Mouse (Mus musculus): Measurements from ENCODE around the gene Exosc5. TPM values are rescaled to one million over a fixed set of nuclear protein-coding genes. Genes with fewer than 3 reads are reported as not detected.

The Exosc5 gene
- polyA plus RNA-seq, 1 experiment from 2014 or later: 63.8 TPM

DNA sequence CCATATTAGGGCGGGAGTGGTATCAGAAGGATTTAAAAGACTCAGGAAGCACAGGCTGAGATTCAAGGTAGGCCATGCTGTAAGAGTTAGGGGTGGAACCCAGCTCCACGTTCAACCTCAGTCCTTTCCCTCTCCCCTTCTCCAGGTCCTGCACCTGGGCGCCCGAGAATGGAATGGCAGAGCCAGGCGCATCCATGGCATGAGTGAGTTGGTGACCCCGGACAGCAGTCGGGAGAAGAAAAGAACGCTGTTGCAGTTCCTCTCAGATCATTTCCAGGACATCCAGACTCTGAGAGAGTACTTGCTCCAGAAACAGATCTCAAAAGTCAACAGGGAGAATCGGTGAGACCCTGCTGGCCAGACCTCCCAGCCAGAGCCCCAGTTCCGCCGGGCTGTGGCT, 38.2 kb upstream of the Exosc5 start:
- no peak overlapping the region for H3K4me2 ChIP-seq (replicated peaks; ENCODE audit: low read depth)
- H3K27ac ChIP-seq (replicated peaks): no peak overlapping the region
- 92% methylated on average over 11 of the region's 11 CpGs for WGBS
- no peak overlapping the region for H3K9ac ChIP-seq (ENCODE audit: low read length)
- TF ChIP-seq CTCF (IDR thresholded peaks at IDR 0.05; ENCODE audit: low read depth): no peak
- DNase-seq (ENCODE audit: low spot score): no peak
- H3K36me3 ChIP-seq (ENCODE audit: control insufficient read depth, insufficient read depth, low read length): no peaks in the 10 kb centered on the region; the same call in 1 of the 2 replicates
- no peaks in the 10 kb centered on the region for H3K9me3 ChIP-seq (ENCODE audit: control insufficient read depth, low read length)
- ATAC-seq (ENCODE audit: low FRiP score, low TSS enrichment): no peak
- H3K4me1 ChIP-seq (replicated peaks; ENCODE audit: control insufficient read depth, insufficient read depth): no peaks in the 10 kb centered on the region
- H3K4me3 ChIP-seq (ENCODE audit: low read depth, low read length): no peak overlapping the region
- H3K27me3 ChIP-seq (ENCODE audit: control insufficient read depth, insufficient read depth, low read length): no peaks in the 10 kb centered on the region

DNA sequence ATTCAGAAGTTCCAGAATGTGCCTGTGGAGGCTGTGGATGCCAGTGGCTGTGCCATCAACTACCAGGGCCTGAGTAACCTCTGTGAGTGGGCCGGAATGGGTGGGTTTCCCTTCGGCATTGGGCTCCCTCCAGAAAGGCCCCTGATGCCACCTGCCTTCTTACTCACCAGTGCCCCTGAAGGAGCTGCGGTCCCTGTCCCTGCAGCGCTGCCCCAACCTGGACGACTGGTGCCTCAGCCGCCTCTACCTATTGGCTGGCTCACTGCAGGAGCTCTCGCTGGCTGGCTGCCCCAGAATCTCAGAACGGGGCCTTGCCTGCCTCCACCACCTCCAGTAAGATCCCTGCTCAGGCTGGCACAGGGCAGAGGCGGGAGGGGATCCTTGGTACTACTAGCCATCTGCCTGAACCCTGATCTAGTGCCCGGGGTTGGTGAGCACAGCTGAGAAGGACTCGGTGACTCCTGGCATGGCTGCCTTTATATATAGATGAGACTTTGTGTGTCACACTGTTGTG, 35.0 kb upstream of the Exosc5 start:
- no peaks in the 10 kb centered on the region for H3K4me1 ChIP-seq (replicated peaks; ENCODE audit: control insufficient read depth, insufficient read depth)
- H3K4me3 ChIP-seq (ENCODE audit: low read depth, low read length): no peak overlapping the region
- no peaks in the 10 kb centered on the region for H3K27me3 ChIP-seq (ENCODE audit: control insufficient read depth, insufficient read depth, low read length)
- no peak for ATAC-seq (ENCODE audit: low FRiP score, low TSS enrichment)
- no peak for DNase-seq (ENCODE audit: low spot score)
- H3K9ac ChIP-seq (ENCODE audit: low read length): no peak overlapping the region
- WGBS: 89% methylated on average over 11 of the region's 11 CpGs
- H3K9me3 ChIP-seq (ENCODE audit: control insufficient read depth, low read length): no peaks in the 10 kb centered on the region
- H3K4me2 ChIP-seq (replicated peaks; ENCODE audit: low read depth): no peak overlapping the region
- no peak overlapping the region for H3K27ac ChIP-seq (replicated peaks)
- no peaks in the 10 kb centered on the region; the same call in 1 of the 2 replicates for H3K36me3 ChIP-seq (ENCODE audit: control insufficient read depth, insufficient read depth, low read length)
- no peak for TF ChIP-seq EP300 (optimal IDR thresholded peaks at IDR 0.05)
- TF ChIP-seq CTCF (IDR thresholded peaks at IDR 0.05; ENCODE audit: low read depth): no peak

DNA sequence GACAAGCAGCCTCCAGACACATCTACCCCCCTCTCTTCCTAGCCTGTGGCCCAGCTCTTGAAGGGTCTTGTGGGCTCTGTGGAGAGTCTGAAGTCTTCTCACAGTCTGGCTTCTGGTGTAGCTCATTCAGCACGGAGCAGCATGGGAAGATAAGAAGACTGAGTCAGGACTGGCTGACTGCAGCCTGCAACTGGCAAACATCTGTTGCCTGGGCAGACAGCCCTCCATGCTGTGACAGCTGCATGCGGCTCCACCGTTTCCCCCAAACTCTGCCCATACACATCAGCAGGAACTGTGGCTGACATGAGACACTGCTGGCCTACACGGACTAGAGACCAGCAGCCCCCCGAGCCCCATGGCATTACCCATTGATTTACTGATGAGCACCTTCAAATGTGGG, 34.1 kb upstream of the Exosc5 start:
- H3K36me3 ChIP-seq (ENCODE audit: control insufficient read depth, insufficient read depth, low read length): peaks cover 4% of the 10 kb centered on the region; the same call in 1 of the 2 replicates
- no peaks in the 10 kb centered on the region for H3K9me3 ChIP-seq (ENCODE audit: control insufficient read depth, low read length)
- no peak overlapping the region for H3K27ac ChIP-seq (replicated peaks)
- no peak for ATAC-seq (ENCODE audit: low FRiP score, low TSS enrichment)
- TF ChIP-seq EP300 (optimal IDR thresholded peaks at IDR 0.05) (no peak), CTCF (IDR thresholded peaks at IDR 0.05; ENCODE audit: low read depth) (no peak)
- H3K4me2 ChIP-seq (replicated peaks; ENCODE audit: low read depth): no peak overlapping the region
- WGBS: 73% methylated on average over 5 of the region's 5 CpGs
- no peaks in the 10 kb centered on the region for H3K27me3 ChIP-seq (ENCODE audit: control insufficient read depth, insufficient read depth, low read length)
- no peak overlapping the region for H3K9ac ChIP-seq (ENCODE audit: low read length)
- no peaks in the 10 kb centered on the region for H3K4me1 ChIP-seq (replicated peaks; ENCODE audit: control insufficient read depth, insufficient read depth)
- no peak for DNase-seq (ENCODE audit: low spot score)
- H3K4me3 ChIP-seq (ENCODE audit: low read depth, low read length): no peak overlapping the region

DNA sequence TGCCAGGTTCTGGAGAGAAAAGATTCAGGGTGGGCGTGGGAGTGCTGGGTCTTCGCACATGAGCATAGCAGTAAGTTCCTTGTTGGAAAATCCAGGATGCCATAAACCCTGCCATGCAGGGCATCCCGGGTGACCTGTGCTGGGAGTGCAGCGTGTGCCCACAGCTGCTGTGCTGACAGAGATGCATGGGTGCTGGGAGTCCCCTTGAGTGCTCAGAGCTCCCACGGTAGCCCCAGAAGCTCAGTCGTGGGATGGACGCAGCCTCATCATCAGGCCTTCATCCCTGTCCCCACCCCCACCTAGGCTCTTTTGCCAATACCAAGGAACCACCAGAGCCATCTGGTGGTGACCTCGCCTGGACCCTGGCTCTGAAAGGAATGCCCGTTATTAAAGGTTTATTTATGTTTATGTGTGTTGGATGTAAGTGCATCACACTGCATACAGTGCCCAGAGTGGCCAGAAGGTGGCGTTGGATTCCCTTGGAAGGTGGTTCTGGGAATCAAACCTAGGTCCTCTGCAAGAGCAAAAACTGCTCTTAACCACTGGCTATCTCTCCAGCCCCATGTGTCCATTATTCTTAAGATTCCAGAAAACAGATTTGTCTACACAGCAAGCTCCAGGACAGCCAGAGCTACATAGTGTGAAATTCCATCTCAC, 33.2 kb upstream of the Exosc5 start:
- no peak overlapping the region for H3K4me2 ChIP-seq (replicated peaks; ENCODE audit: low read depth)
- DNase-seq (ENCODE audit: low spot score) (peak; percentile 45), ATAC-seq (ENCODE audit: low FRiP score, low TSS enrichment) (no peak)
- 73% methylated on average over 10 of the region's 10 CpGs for WGBS
- H3K27me3 ChIP-seq (ENCODE audit: control insufficient read depth, insufficient read depth, low read length): no peaks in the 10 kb centered on the region
- no peak overlapping the region for H3K9ac ChIP-seq (ENCODE audit: low read length)
- no peak overlapping the region for H3K4me3 ChIP-seq (ENCODE audit: low read depth, low read length)
- H3K27ac ChIP-seq (replicated peaks): no peak overlapping the region; the same call in 1 of the 2 replicates
- H3K4me1 ChIP-seq (replicated peaks; ENCODE audit: control insufficient read depth, insufficient read depth): no peaks in the 10 kb centered on the region
- TF ChIP-seq CTCF (IDR thresholded peaks at IDR 0.05; ENCODE audit: low read depth): peak; percentile 70
- TF ChIP-seq EP300 (optimal IDR thresholded peaks at IDR 0.05): no peak
- peaks cover 10% of the 10 kb centered on the region for H3K36me3 ChIP-seq (ENCODE audit: control insufficient read depth, insufficient read depth, low read length)
- no peaks in the 10 kb centered on the region for H3K9me3 ChIP-seq (ENCODE audit: control insufficient read depth, low read length)

DNA sequence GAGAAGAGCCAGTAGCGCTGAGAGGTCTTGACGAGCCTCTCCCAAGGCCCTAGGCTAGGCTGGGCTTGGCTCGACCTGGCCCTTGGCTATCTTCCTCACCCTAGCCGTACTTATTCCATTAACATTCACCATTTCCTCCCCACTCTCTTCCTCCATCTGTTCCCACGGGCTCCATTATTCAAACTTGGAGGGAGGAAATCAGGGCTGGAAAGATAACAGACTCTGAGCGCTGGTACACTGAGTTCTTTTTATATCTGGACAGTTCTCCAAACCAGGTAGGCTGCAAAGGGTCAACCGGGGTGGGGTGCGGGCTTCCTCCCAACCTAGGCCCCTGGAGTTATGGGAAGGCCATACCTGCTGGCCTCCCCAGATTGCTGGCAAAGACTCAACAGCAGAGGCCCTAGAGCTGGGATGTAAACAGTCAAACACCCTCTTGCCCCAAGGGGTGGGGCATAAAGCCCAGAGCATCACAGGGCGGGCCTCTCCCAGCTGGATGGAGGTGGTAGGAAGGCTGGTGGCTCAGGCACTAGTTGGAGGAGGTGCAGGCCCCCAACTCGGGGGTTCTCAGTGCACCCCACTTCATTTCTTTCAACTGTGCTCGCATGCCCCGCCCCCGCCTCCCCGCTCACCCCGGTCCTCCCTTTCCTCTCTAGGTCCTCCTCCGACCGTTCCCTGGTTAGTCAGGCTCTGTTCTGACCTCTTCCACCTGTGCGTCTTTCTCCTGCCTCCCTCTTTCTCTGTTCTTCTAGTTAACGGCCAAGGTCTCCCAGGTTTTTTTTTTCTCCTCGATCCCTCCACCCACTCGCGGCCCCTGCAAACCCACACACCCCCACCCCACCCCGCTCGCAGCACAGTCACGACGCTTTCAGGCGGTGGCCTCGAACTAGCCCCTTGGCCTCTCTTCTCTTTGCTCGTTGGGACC, 32.2 kb upstream of the Exosc5 start, which contains the start of gene B3gnt8:
B3gnt8 (plus strand) TSS at position 146 of the 922 bp plus-strand sequence.
- WGBS: 10% methylated on average over 29 of the region's 29 CpGs
- DNase-seq (ENCODE audit: low spot score): peak; percentile 79

More for the DNA sequence above, 32.2 kb upstream of the Exosc5 start, which contains the start of gene B3gnt8:
- H3K4me2 ChIP-seq (replicated peaks; ENCODE audit: low read depth): peak within 1 kb of the TSS; percentile 62
- TF ChIP-seq EP300 (optimal IDR thresholded peaks at IDR 0.05) (peak; percentile 4), CTCF (IDR thresholded peaks at IDR 0.05; ENCODE audit: low read depth) (no peak)
- peak; percentile 77 for ATAC-seq (ENCODE audit: low FRiP score, low TSS enrichment)
- H3K4me1 ChIP-seq (replicated peaks; ENCODE audit: control insufficient read depth, insufficient read depth): no peaks in the 10 kb centered on the region
- peak within 1 kb of the TSS; percentile 78 for H3K27ac ChIP-seq (replicated peaks)
- peak within 1 kb of the TSS; percentile 48 for H3K4me3 ChIP-seq (ENCODE audit: low read depth, low read length)
- H3K36me3 ChIP-seq (ENCODE audit: control insufficient read depth, insufficient read depth, low read length): peaks cover 16% of the 10 kb centered on the region
- no peaks in the 10 kb centered on the region for H3K27me3 ChIP-seq (ENCODE audit: control insufficient read depth, insufficient read depth, low read length)
- no peaks in the 10 kb centered on the region for H3K9me3 ChIP-seq (ENCODE audit: control insufficient read depth, low read length)
- H3K9ac ChIP-seq (ENCODE audit: low read length): peak within 1 kb of the TSS; percentile 59
